Mouse (Mus musculus) hindbrain, embryonic 16.5 days (tissue): ENCODE results near the gene Ptrh2. TPM values are rescaled to one million over a fixed set of nuclear protein-coding genes. Genes with fewer than 3 reads are reported as not detected.

Source experiments
- ATAC-seq: fragments of 200-750 bp; cut with Nextera tagmentation; 2 replicates; pipeline ENCODE4 v1.8.0; 2017; ENCODE audit warnings: moderate TSS enrichment, moderate library complexity
- H3K27ac ChIP-seq: fragments of 300-500 bp; sonication (generic); 2 replicates; pipeline ENCODE4 v1.5.1; 2014; ENCODE audit warnings: low read depth, mild to moderate bottlenecking, control low read depth, low read length, moderate library complexity
- H3K27me3 ChIP-seq: fragments of 300-500 bp; sonication (generic); replicated peaks from 2 replicates; pipeline ENCODE4 v1.6.1; 2014; ENCODE audit warnings: low read length; ENCODE audit not compliant: control insufficient read depth, insufficient read depth
- H3K36me3 ChIP-seq: fragments of 300-500 bp; sonication (generic); 2 replicates; pipeline ENCODE4 v1.6.1; 2014; ENCODE audit warnings: mild to moderate bottlenecking, low read length, moderate library complexity, mixed read lengths; ENCODE audit not compliant: control insufficient read depth, insufficient read depth
- H3K4me1 ChIP-seq: fragments of 300-500 bp; sonication (generic); 2 replicates; pipeline ENCODE4 v1.6.1; 2014; ENCODE audit warnings: low read depth, low read length; ENCODE audit not compliant: control insufficient read depth, insufficient read depth
- H3K4me2 ChIP-seq: fragments of 300-500 bp; sonication (generic); 2 replicates; pipeline ENCODE4 v1.6.1; 2014; ENCODE audit warnings: mild to moderate bottlenecking, low read length, control low read depth, moderate library complexity
- H3K4me3 ChIP-seq: fragments of 300-500 bp; sonication (generic); 2 replicates; pipeline ENCODE4 v1.5.1; 2014; ENCODE audit warnings: mild to moderate bottlenecking, low read length, control low read depth, moderate library complexity
- H3K9ac ChIP-seq: fragments of 300-500 bp; sonication (generic); 2 replicates; pipeline ENCODE4 v1.6.1; 2014; ENCODE audit warnings: low read depth, mild to moderate bottlenecking, control low read depth, low read length, moderate library complexity
- H3K9me3 ChIP-seq: fragments of 300-500 bp; sonication (generic); 2 replicates; pipeline ENCODE4 v1.6.1; 2014; ENCODE audit warnings: mild to moderate bottlenecking, low read length, moderate library complexity; ENCODE audit not compliant: control insufficient read depth
- WGBS: fragments of 180-500 bp; shearing (Covaris S2); extraction: QIAGEN DNeasy Blood & Tissue Kit; methylation state at CpG from one replicate; pipeline ENCODE4 v1.1.7; 2014; 5-methylcytosine and 5-hydroxymethylcytosine counted together
- polyA plus RNA-seq: library from polyadenylated mRNA; unstranded; fragments of >200 nt; fragmentation: Nextera tagmentation; extraction: Ambion mirVana; gene quantifications from 2 replicates; pipeline ENCODE4 v1.2.1, GENCODE M21; 2015

The Ptrh2 gene
- polyA plus RNA-seq, 1 experiment from 2014 or later, result 27.5 TPM

- no peak overlapping the region for H3K9ac ChIP-seq
- H3K4me1 ChIP-seq, result no peaks in the 10 kb centered on the region
- H3K27ac ChIP-seq, result no peak overlapping the region
- H3K4me3 ChIP-seq, result no peak overlapping the region
- H3K9me3 ChIP-seq, result no peaks in the 10 kb centered on the region
- no peaks in the 10 kb centered on the region for H3K36me3 ChIP-seq
- WGBS, result 84% methylated on average over 1 of the region's 1 CpGs
- no peak for ATAC-seq
- H3K27me3 ChIP-seq, result no peaks in the 10 kb centered on the region
- no peak overlapping the region for H3K4me2 ChIP-seq
Observed at GRCm38 (mm10) chr11:86649542-86649941, 34.2 kb upstream of the Ptrh2 start.

GRCm38 (mm10) chr11:86650676-86651075 is 33.1 kb upstream of the Ptrh2 start:
- no peak for ATAC-seq
- H3K27me3 ChIP-seq, result no peaks in the 10 kb centered on the region
- H3K9ac ChIP-seq, result no peak overlapping the region
- H3K4me2 ChIP-seq, result no peak overlapping the region
- no peaks in the 10 kb centered on the region for H3K4me1 ChIP-seq
- 39% methylated on average over 6 of the region's 6 CpGs for WGBS
- H3K36me3 ChIP-seq, result no peaks in the 10 kb centered on the region
- H3K9me3 ChIP-seq, result no peaks in the 10 kb centered on the region
- H3K4me3 ChIP-seq, result no peak overlapping the region
- no peak overlapping the region for H3K27ac ChIP-seq

GRCm38 (mm10) chr11:86652578-86652979 is 31.2 kb upstream of the Ptrh2 start:
- Histone ChIP-seq H3K9me3 (no peaks in the 10 kb centered on the region), H3K9ac (no peak overlapping the region), H3K4me3 (no peak overlapping the region), H3K27ac (no peak overlapping the region), H3K36me3 (no peaks in the 10 kb centered on the region), H3K4me2 (no peak overlapping the region), H3K27me3 (no peaks in the 10 kb centered on the region), H3K4me1 (no peaks in the 10 kb centered on the region)
- 95% methylated on average over 4 of the region's 4 CpGs for WGBS
- no peak for ATAC-seq

- Histone ChIP-seq H3K4me2 (no peak overlapping the region), H3K4me3 (no peak overlapping the region), H3K27me3 (no peaks in the 10 kb centered on the region), H3K4me1 (no peaks in the 10 kb centered on the region), H3K27ac (no peak overlapping the region), H3K9me3 (no peaks in the 10 kb centered on the region), H3K36me3 (no peaks in the 10 kb centered on the region), H3K9ac (no peak overlapping the region)
- no peak for ATAC-seq
- WGBS, result 43% methylated on average over 3 of the region's 3 CpGs
Observed at GRCm38 (mm10) chr11:86653446-86653845, 30.3 kb upstream of the Ptrh2 start.

GRCm38 (mm10) chr11:86654096-86654495 is 29.7 kb upstream of the Ptrh2 start:
- no peaks in the 10 kb centered on the region for H3K4me1 ChIP-seq
- no peak overlapping the region for H3K4me2 ChIP-seq
- 93% methylated on average over 4 of the region's 4 CpGs for WGBS
- no peaks in the 10 kb centered on the region for H3K9me3 ChIP-seq
- H3K36me3 ChIP-seq, result no peaks in the 10 kb centered on the region
- no peak for ATAC-seq
- no peak overlapping the region for H3K9ac ChIP-seq
- no peak overlapping the region for H3K27ac ChIP-seq
- no peaks in the 10 kb centered on the region for H3K27me3 ChIP-seq
- H3K4me3 ChIP-seq, result no peak overlapping the region

- Histone ChIP-seq H3K27me3 (no peaks in the 10 kb centered on the region), H3K9ac (no peak overlapping the region), H3K27ac (no peak overlapping the region), H3K9me3 (no peaks in the 10 kb centered on the region), H3K4me1 (no peaks in the 10 kb centered on the region), H3K4me3 (no peak overlapping the region), H3K4me2 (no peak overlapping the region), H3K36me3 (no peaks in the 10 kb centered on the region)
- no peak for ATAC-seq
- WGBS, result 49% methylated on average over 1 of the region's 1 CpGs
Observed at GRCm38 (mm10) chr11:86655671-86656070, 28.1 kb upstream of the Ptrh2 start.

- Histone ChIP-seq H3K27me3 (no peaks in the 10 kb centered on the region), H3K36me3 (peaks cover 3% of the 10 kb centered on the region; the same call in 1 of the 2 replicates), H3K27ac (no peak overlapping the region), H3K9me3 (no peaks in the 10 kb centered on the region), H3K4me2 (no peak overlapping the region), H3K4me1 (no peaks in the 10 kb centered on the region), H3K4me3 (no peak overlapping the region), H3K9ac (no peak overlapping the region)
- WGBS, result 91% methylated on average over 4 of the region's 4 CpGs
- no peak for ATAC-seq
Observed at GRCm38 (mm10) chr11:86656849-86657567, 26.8 kb upstream of the Ptrh2 start.

- peaks cover 5% of the 10 kb centered on the region; the same call in 1 of the 2 replicates for H3K36me3 ChIP-seq
- H3K27ac ChIP-seq, result no peak overlapping the region
- no peak for ATAC-seq
- H3K4me3 ChIP-seq, result no peak overlapping the region
- H3K9me3 ChIP-seq, result no peaks in the 10 kb centered on the region
- H3K27me3 ChIP-seq, result no peaks in the 10 kb centered on the region
- H3K9ac ChIP-seq, result no peak overlapping the region
- no peak overlapping the region for H3K4me2 ChIP-seq
- H3K4me1 ChIP-seq, result no peaks in the 10 kb centered on the region
Observed at GRCm38 (mm10) chr11:86657863-86658262, 25.9 kb upstream of the Ptrh2 start.

GRCm38 (mm10) chr11:86662986-86663895 is 20.5 kb upstream of the Ptrh2 start:
- Histone ChIP-seq H3K4me1 (no peaks in the 10 kb centered on the region), H3K27me3 (no peaks in the 10 kb centered on the region), H3K27ac (no peak overlapping the region), H3K4me3 (no peak overlapping the region), H3K4me2 (no peak overlapping the region), H3K9me3 (no peaks in the 10 kb centered on the region), H3K9ac (no peak overlapping the region), H3K36me3 (peaks cover 10% of the 10 kb centered on the region)
- ATAC-seq, result no peak
- WGBS, result 93% methylated on average over 8 of the region's 8 CpGs
